Mouse (Mus musculus) B cell, adult 62 days (primary cell): ENCODE data around the gene Ifna4. TPM values are rescaled to one million over a fixed set of nuclear protein-coding genes. Genes with fewer than 3 reads are reported as not detected.

Source experiments
- total RNA-seq: library from RNA; stranded (reverse); gene quantifications from 4 replicates; pipeline ENCODE4 v1.2.4, GENCODE M21; 2023

Ifna4 gene
- total RNA-seq = not detected in 4 replicates

GRCm38 (mm10) chr4:88841438-88841911 is at the start of gene Ifna4:
Gene Ifna4, plus strand, starts transcription at chr4:88841861.

GRCm38 (mm10) chr4:88793936-88794675 is 47.6 kb upstream of the Ifna4 start, which contains the start of gene Gm13275:
Gene Gm13275, plus strand, starts transcription at chr4:88794487.

GRCm38 (mm10) chr4:88797097-88797496 is 44.6 kb upstream of the Ifna4 start, which contains the start of gene Gm13279:
Gene Gm13279, plus strand, starts transcription at chr4:88797397.

GRCm38 (mm10) chr4:88799365-88799764 is 42.3 kb upstream of the Ifna4 start, which contains the start of gene Gm13285:
Gene Gm13285, plus strand, starts transcription at chr4:88799665.

GRCm38 (mm10) chr4:88802954-88803353 is 38.7 kb upstream of the Ifna4 start, which contains the start of gene Gm13287:
Gene Gm13287, plus strand, starts transcription at chr4:88803254.

GRCm38 (mm10) chr4:88805231-88805630 is 36.4 kb upstream of the Ifna4 start, which contains the start of gene Gm13288:
Gene Gm13288, plus strand, starts transcription at chr4:88805531.

GRCm38 (mm10) chr4:88815928-88816327 is 25.7 kb upstream of the Ifna4 start, which contains the start of gene Ifna7:
Gene Ifna7, plus strand, starts transcription at chr4:88816228.

GRCm38 (mm10) chr4:88819659-88820058 is 22.0 kb upstream of the Ifna4 start, which contains the start of gene Ifna11:
Gene Ifna11, plus strand, starts transcription at chr4:88819959.

GRCm38 (mm10) chr4:88827116-88827515 is 14.5 kb upstream of the Ifna4 start, which contains the start of gene Ifna6:
Gene Ifna6, plus strand, starts transcription at chr4:88827416.

GRCm38 (mm10) chr4:88835225-88835624 is 6.4 kb upstream of the Ifna4 start, which contains the start of gene Ifna5:
Gene Ifna5, plus strand, starts transcription at chr4:88835525.

GRCm38 (mm10) chr4:88849698-88850097 is 8.0 kb downstream of the Ifna4 start, which contains the start of gene Ifna1:
Gene Ifna1, plus strand, starts transcription at chr4:88850087.

GRCm38 (mm10) chr4:88880101-88880500 is 38.4 kb downstream of the Ifna4 start, which contains the start of gene Ifne:
Gene Ifne, minus strand, starts transcription at chr4:88880201.

Other genes with a start within 250 kb of the Ifna4 start
- gene Ifna9, start 249.5 kb upstream of the Ifna4 start, total RNA-seq = not detected in 4 replicates
- gene Ifna12, start 238.5 kb upstream of the Ifna4 start, total RNA-seq = not detected in 4 replicates
- gene C87499, start 207.4 kb upstream of the Ifna4 start, total RNA-seq = not detected in 4 replicates
- gene Ifna13, start 197.4 kb upstream of the Ifna4 start, total RNA-seq = not detected in 4 replicates
- not detected in 4 replicates for gene Ifna16, start 164.9 kb upstream of the Ifna4 start, total RNA-seq
- gene Ifna2, start 157.9 kb upstream of the Ifna4 start, total RNA-seq = not detected in 4 replicates
- gene Ifnab, start 150.5 kb upstream of the Ifna4 start, total RNA-seq = not detected in 4 replicates
- not detected in 4 replicates for gene Gm26566, start 120.1 kb upstream of the Ifna4 start, total RNA-seq
- gene Klhl9, start 119.4 kb upstream of the Ifna4 start, total RNA-seq = 14.4 to 16.1 TPM (median 15.0 TPM) in 4 replicates
- not detected in 4 replicates for gene Gm13271, start 87.0 kb upstream of the Ifna4 start, total RNA-seq
- not detected in 4 replicates for gene Gm13283, start 81.7 kb upstream of the Ifna4 start, total RNA-seq
- not detected in 4 replicates for gene Gm13290, start 68.0 kb upstream of the Ifna4 start, total RNA-seq
- not detected in 4 replicates for gene Gm13289, start 64.9 kb upstream of the Ifna4 start, total RNA-seq
- not detected in 4 replicates for gene Gm13272, start 62.0 kb upstream of the Ifna4 start, total RNA-seq
- gene Ifnz, start 59.7 kb upstream of the Ifna4 start, total RNA-seq = not detected in 4 replicates
- gene Gm13276, start 56.2 kb upstream of the Ifna4 start, total RNA-seq = not detected in 4 replicates
- not detected in 4 replicates for gene Gm13277, start 53.2 kb upstream of the Ifna4 start, total RNA-seq
- gene Gm13278, start 50.3 kb upstream of the Ifna4 start, total RNA-seq = not detected in 4 replicates
- not detected in 4 replicates for gene Gm13275, start 47.4 kb upstream of the Ifna4 start, total RNA-seq
- gene Gm13279, start 44.5 kb upstream of the Ifna4 start, total RNA-seq = not detected in 4 replicates
- not detected in 4 replicates for gene Gm13285, start 42.2 kb upstream of the Ifna4 start, total RNA-seq
- not detected in 4 replicates for gene Gm13287, start 38.6 kb upstream of the Ifna4 start, total RNA-seq
- gene Gm13288, start 36.3 kb upstream of the Ifna4 start, total RNA-seq = not detected in 4 replicates
- not detected in 4 replicates for gene Ifna7, start 25.6 kb upstream of the Ifna4 start, total RNA-seq
- not detected in 4 replicates for gene Ifna11, start 21.9 kb upstream of the Ifna4 start, total RNA-seq
- gene Ifna6, start 14.4 kb upstream of the Ifna4 start, total RNA-seq = not detected in 4 replicates
- gene Ifna5, start 6.3 kb upstream of the Ifna4 start, total RNA-seq = not detected in 4 replicates
- gene Ifna1, start 8.2 kb downstream of the Ifna4 start, total RNA-seq = not detected in 4 replicates
- gene Ifne, start 38.3 kb downstream of the Ifna4 start, total RNA-seq = not detected in 4 replicates